Mouse (Mus musculus) neural tube, embryonic 11.5 days (tissue): Measurements from ENCODE around the gene Gm20661. TPM values are rescaled to one million over a fixed set of nuclear protein-coding genes. Genes with fewer than 3 reads are reported as not detected.

Experiments used
- ATAC-seq: fragments of 200-750 bp; cut with Nextera tagmentation; 2 replicates; pipeline ENCODE4 v1.8.0; 2017; ENCODE audit warnings: moderate number of reproducible peaks, mild to moderate bottlenecking, moderate TSS enrichment, moderate library complexity; ENCODE audit not compliant: insufficient read depth, low FRiP score, low TSS enrichment
- DNase-seq: peaks from one replicate; pipeline ENCODE4 v3.0.0-alpha.2; 2015; ENCODE audit warnings: low spot score
- H3K27ac ChIP-seq: fragments of 300-500 bp; sonication (generic); 2 replicates; pipeline ENCODE4 v1.5.1; 2014; ENCODE audit warnings: low read depth, mild to moderate bottlenecking, low read length
- H3K27me3 ChIP-seq: fragments of 300-500 bp; sonication (generic); 2 replicates; pipeline ENCODE4 v1.6.1; 2014; ENCODE audit warnings: mild to moderate bottlenecking, low read length, mixed read lengths; ENCODE audit not compliant: control insufficient read depth, insufficient read depth
- H3K36me3 ChIP-seq: fragments of 300-500 bp; sonication (generic); 2 replicates; pipeline ENCODE4 v1.6.1; 2014; ENCODE audit warnings: mild to moderate bottlenecking, low read length, moderate library complexity, mixed read lengths; ENCODE audit not compliant: control insufficient read depth, insufficient read depth
- H3K4me1 ChIP-seq: fragments of 300-500 bp; sonication (generic); 2 replicates; pipeline ENCODE4 v1.6.1; 2014; ENCODE audit warnings: low read length, mixed read lengths; ENCODE audit not compliant: control insufficient read depth, insufficient read depth
- H3K4me2 ChIP-seq: fragments of 300-500 bp; sonication (generic); 2 replicates; pipeline ENCODE4 v1.6.1; 2014; ENCODE audit warnings: low read depth, mild to moderate bottlenecking, moderate library complexity
- H3K4me3 ChIP-seq: fragments of 300-500 bp; sonication (generic); 2 replicates; pipeline ENCODE4 v1.5.1; 2014; ENCODE audit warnings: low read depth, low read length
- H3K9ac ChIP-seq: fragments of 300-500 bp; sonication (generic); 2 replicates; pipeline ENCODE4 v1.6.1; 2014; ENCODE audit warnings: mild to moderate bottlenecking, low read length
- H3K9me3 ChIP-seq: fragments of 300-500 bp; sonication (generic); 2 replicates; pipeline ENCODE4 v1.6.1; 2016; ENCODE audit warnings: low read length; ENCODE audit not compliant: control insufficient read depth
- WGBS: fragments of 180-500 bp; shearing (Covaris S2); extraction: QIAGEN DNeasy Blood & Tissue Kit; methylation state at CpG from one replicate; pipeline ENCODE4 v1.1.7; 2014; 5-methylcytosine and 5-hydroxymethylcytosine counted together
- polyA plus RNA-seq: library from polyadenylated mRNA; unstranded; fragments of >200 nt; fragmentation: Nextera tagmentation; extraction: Ambion mirVana; gene quantifications from 2 replicates; pipeline ENCODE4 v1.2.1, GENCODE M21; 2014

The Gm20661 gene
- polyA plus RNA-seq, 1 experiment from 2014 or later, result 3.5 TPM

DNA sequence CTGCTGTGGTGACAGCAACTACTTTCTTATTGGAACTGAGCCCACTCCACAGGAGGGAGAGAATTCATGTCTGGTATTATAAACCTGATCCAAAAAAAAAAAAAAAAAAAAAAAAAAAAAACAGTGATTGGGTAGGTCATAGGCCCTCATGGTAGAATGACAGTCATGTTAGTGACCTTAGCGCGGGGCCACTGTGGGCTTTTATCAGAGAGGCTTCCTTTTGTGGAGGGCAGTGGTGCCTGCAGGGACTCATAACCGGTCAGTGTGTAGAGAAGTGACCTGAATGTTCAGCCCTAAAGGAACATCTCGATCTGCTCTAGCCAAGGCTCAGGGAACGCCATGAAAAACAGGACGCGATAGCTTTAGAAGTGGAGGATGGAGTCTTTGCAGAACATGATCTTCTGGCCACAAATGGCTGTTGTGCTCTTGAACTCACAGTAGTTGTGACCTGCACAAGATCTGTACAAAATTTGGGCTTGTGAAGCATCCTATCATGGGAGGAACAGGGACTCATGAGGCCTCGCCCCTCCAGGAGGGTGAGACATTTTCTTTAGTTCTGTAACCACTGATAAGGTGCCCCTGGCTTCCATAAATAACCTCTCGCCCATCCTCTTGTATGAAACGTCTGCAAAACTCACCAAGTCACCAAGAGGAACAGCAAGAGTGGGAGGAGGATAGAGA lies 8.2 kb upstream of the Gm20661 start:
- Histone ChIP-seq H3K36me3 (no peaks in the 10 kb centered on the region; the same call in 1 of the 2 replicates), H3K9me3 (no peaks in the 10 kb centered on the region), H3K4me3 (no peak overlapping the region), H3K9ac (no peak overlapping the region), H3K27ac (no peak overlapping the region), H3K27me3 (no peaks in the 10 kb centered on the region), H3K4me2 (no peak overlapping the region), H3K4me1 (no peaks in the 10 kb centered on the region)
- 84% methylated on average over 10 of the region's 10 CpGs for WGBS
- ATAC-seq (no peak), DNase-seq (no peak)

DNA sequence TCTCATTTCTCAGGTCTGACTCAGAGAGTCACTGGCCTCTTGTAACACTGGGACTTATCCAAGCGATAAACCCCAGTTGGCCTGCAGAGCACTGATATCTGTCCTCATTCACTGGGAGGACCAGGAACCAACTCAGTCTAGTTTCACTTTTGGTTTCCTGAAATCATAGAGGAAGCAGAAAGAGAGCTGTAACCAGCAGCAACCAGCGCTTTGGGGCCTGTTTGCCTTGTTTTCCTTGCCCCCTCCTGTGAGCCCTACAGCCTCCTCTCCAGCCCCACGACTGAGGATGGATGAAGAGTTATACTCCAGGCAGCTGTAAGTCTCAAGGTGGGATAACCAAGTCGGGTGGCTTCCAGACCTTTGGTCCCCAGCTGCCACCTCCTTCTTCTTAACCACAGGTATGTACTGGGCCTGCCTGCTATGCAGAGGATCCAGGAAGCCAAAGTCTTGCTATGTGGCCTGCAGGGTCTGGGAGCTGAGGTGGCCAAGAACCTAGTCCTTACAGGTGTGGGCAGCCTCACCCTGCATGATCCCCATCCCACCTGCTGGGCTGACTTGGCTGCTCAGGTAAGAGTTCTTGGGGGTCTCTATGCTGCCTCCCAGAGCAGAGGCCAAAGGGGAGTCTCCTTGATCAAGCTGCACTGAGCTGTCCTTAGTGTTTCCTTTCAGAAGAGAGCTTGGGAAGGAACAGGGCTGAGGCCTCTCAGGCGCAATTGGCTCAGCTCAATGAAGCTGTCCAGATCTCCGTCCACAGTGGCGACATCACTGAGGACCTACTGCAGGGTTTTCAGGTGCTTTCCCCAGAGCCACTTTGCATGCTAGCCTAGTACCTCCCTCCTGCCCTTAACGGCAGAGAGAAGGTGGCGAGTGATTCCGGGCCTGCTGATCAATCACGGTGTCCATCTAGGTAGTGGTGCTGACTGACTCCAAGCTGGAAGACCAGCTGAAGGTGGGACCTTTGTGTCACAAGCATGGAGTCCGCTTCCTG lies 7.2 kb upstream of the Gm20661 start, which contains the start of gene Uba7:
Gene Uba7, plus strand, starts transcription at position 107 of the 988 bp plus-strand sequence.
- no peak within 1 kb of the TSS for H3K4me3 ChIP-seq
- no peaks in the 10 kb centered on the region for H3K27me3 ChIP-seq
- WGBS, result 74% methylated on average over 12 of the region's 12 CpGs
- H3K9ac ChIP-seq, result no peak within 1 kb of the TSS
- no peak within 1 kb of the TSS for H3K27ac ChIP-seq
- no peak for DNase-seq
- ATAC-seq, result no peak
- no peak within 1 kb of the TSS for H3K4me2 ChIP-seq
- no peaks in the 10 kb centered on the region; the same call in 1 of the 2 replicates for H3K36me3 ChIP-seq
- H3K9me3 ChIP-seq, result no peaks in the 10 kb centered on the region
- H3K4me1 ChIP-seq, result no peaks in the 10 kb centered on the region

DNA sequence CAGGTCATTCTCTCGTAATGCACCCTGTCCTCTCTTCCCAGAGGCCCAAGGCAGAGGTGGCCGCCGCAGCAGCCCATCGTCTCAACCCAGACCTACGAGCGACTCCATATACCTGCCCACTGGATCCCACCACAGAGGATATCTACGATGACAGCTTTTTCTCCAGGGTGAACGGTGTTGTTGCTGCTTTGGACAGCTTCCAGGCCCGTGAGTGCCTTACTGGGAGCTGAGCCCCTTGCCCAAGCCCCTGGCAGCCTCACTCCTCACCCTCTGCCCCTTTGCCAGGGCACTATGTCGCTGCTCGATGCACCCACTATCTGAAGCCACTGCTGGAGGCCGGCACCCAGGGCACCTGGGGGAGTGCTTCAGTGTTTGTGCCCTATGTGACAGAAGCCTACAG lies 4.0 kb upstream of the Gm20661 start:
- Histone ChIP-seq H3K9me3 (no peaks in the 10 kb centered on the region), H3K36me3 (no peaks in the 10 kb centered on the region; the same call in 1 of the 2 replicates), H3K9ac (no peak overlapping the region), H3K4me3 (no peak overlapping the region), H3K4me2 (no peak overlapping the region), H3K27me3 (no peaks in the 10 kb centered on the region), H3K27ac (no peak overlapping the region), H3K4me1 (peaks cover 7% of the 10 kb centered on the region)
- 91% methylated on average over 12 of the region's 12 CpGs for WGBS
- ATAC-seq (no peak), DNase-seq (no peak)

DNA sequence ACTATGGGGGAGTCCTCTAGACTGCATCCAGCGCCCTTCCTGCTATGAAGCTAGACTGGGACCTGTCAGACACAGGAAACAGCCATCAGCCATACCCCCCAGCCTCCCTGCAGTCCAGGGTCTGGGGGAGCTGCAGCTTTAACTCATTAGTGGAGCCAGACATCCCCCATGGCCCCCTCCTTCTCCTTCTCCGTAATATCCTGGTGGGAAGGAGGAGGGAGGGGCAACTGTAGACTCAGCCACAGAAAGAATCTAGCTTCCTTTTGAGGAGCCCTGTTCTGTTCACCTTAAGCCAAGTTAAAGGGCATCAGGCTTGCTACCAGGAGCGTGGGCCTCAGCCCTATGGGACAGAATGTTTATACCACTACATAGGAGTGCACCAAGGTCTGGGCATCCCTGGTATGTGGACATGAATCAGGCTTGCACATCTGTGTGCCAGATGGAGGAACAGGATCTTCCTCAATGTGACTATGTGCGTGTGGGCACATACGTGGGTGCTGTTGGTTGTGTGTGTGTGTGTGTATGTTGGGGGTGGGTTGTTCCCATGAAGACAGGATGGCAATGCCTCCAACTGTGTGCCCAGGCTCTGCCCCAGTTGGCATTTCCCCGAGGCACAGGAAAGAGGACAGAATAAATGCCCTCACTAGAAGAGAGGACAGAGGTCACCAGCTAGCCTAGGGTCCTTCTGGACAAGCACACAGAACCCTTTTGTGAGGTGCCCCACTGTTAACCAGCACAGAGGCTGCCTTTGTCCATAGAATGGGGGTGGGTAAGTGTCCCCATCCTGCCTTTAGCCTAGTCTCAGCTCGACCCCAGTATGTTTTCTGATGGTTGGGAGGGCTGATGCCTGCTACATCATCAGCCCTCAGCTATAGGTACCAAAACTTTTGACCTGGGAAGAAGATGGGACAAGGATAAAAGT lies 913 bp upstream of the Gm20661 start:
- H3K9me3 ChIP-seq, result no peaks in the 10 kb centered on the region
- peak overlapping the region; percentile 79 for H3K4me2 ChIP-seq
- peaks cover 13% of the 10 kb centered on the region for H3K4me1 ChIP-seq
- peak overlapping the region; percentile 91 for H3K27ac ChIP-seq
- peaks cover 6% of the 10 kb centered on the region for H3K27me3 ChIP-seq
- H3K9ac ChIP-seq, result peak overlapping the region; percentile 23
- no peaks in the 10 kb centered on the region; the same call in 1 of the 2 replicates for H3K36me3 ChIP-seq
- WGBS, result 40% methylated on average over 6 of the region's 7 CpGs
- ATAC-seq (no peak), DNase-seq (peak; percentile 65)
- H3K4me3 ChIP-seq, result peak overlapping the region; percentile 24

DNA sequence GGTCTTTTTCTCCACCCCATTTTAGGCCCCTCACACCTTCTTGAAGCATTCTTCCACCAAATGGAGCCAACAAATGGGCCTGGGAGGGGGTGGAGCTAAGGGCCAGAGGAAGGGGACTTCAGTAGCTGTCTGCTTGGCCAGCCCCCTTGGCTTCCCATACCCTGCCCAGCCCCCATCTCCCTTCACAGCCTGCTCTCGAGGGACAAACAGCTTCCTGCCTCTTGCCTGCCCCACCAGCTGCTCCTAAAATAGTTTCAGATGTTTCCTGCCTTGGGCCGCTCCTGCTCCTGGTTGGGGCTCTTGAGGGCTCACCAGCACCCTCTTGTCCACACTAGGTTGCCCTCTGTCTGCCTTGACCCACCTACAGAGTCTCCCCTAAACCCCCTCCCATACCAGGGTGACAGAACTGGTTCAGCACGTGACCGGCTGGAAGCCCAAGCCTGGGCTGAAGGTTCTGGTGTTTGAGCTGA lies 598 bp downstream of the Gm20661 start:
- peak overlapping the region; percentile 66 for H3K4me3 ChIP-seq
- peaks cover 13% of the 10 kb centered on the region for H3K4me1 ChIP-seq
- ATAC-seq, result no peak
- DNase-seq, result peak; percentile 72
- H3K4me2 ChIP-seq, result peak overlapping the region; percentile 79
- peaks cover 6% of the 10 kb centered on the region for H3K27me3 ChIP-seq
- 27% methylated on average over 4 of the region's 4 CpGs for WGBS
- H3K36me3 ChIP-seq, result no peaks in the 10 kb centered on the region; the same call in 1 of the 2 replicates
- H3K27ac ChIP-seq, result peak overlapping the region; percentile 91
- no peaks in the 10 kb centered on the region for H3K9me3 ChIP-seq
- peak overlapping the region; percentile 37; the same call in 1 of the 2 replicates for H3K9ac ChIP-seq

DNA sequence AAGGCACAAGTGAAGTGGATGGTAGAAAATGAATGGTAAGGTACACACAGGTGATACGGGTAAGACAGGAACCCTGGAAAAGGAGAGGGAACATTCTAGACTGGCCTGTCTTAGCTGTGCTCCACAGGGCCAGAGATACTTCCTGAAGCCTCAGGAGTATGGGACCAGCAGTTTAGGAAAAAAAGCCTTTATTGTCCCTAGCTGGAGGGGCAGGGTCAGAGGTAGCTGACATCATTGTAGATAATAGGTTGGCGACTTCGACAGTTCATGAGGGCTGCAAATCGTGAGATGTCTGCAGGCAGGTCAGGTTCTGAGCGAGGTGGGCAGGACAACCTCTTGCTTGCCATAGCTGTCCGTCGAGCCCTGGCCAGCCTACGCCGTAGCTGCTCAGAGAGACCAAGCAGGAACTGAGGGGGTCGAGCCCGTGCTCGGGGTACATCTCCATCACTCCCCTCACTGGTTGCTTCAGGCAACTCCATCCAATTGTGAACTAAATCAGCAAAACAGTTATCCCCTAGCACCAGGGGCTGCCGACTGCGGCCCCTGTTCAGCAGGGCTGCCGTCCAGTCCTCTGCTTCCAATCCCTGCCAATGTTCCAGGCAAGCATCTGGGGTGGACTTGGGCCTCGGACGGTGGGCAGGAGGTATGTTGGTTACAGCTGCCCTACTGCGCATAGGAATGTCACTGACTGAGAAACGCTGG lies 1.3 kb downstream of the Gm20661 start:
- no peak for DNase-seq
- H3K4me1 ChIP-seq, result peaks cover 13% of the 10 kb centered on the region
- H3K27ac ChIP-seq, result peak overlapping the region; percentile 91
- no peaks in the 10 kb centered on the region; the same call in 1 of the 2 replicates for H3K36me3 ChIP-seq
- peak overlapping the region; percentile 65 for H3K9ac ChIP-seq
- no peaks in the 10 kb centered on the region for H3K9me3 ChIP-seq
- no peak for ATAC-seq
- H3K4me2 ChIP-seq, result peak overlapping the region; percentile 79
- H3K27me3 ChIP-seq, result peaks cover 6% of the 10 kb centered on the region
- WGBS, result 61% methylated on average over 19 of the region's 19 CpGs
- H3K4me3 ChIP-seq, result peak overlapping the region; percentile 66

DNA sequence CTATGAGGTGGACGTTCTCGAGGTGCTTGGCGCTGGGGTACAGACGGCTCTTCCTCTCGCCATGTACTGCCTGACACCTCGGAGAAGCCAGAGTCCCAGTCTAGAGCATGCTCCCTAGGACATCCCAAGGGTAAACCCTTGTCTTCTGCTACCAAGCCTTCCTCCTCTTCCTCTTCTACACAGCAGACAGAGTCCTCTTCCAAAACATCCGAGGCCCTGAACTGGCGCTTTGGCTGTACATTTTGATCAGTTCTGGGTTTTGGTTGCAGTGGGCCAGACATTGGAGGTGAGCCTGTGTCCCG lies 1.8 kb downstream of the Gm20661 start:
- H3K4me2 ChIP-seq, result peak overlapping the region; percentile 79
- H3K27ac ChIP-seq, result peak overlapping the region; percentile 91; the same call in 1 of the 2 replicates
- H3K9ac ChIP-seq, result peak overlapping the region; percentile 65
- DNase-seq (no peak), ATAC-seq (no peak)
- H3K27me3 ChIP-seq, result peaks cover 6% of the 10 kb centered on the region
- H3K4me1 ChIP-seq, result peaks cover 13% of the 10 kb centered on the region
- H3K9me3 ChIP-seq, result no peaks in the 10 kb centered on the region
- H3K36me3 ChIP-seq, result no peaks in the 10 kb centered on the region; the same call in 1 of the 2 replicates
- peak overlapping the region; percentile 66 for H3K4me3 ChIP-seq
- WGBS, result 64% methylated on average over 9 of the region's 9 CpGs
